Mouse (Mus musculus) liver, embryonic 14.5 days (tissue): Measurements from ENCODE around the gene Bmp6. TPM values are rescaled to one million over a fixed set of nuclear protein-coding genes. Genes with fewer than 3 reads are reported as not detected.

Experiments used
- ATAC-seq: fragments of 200-750 bp; cut with Nextera tagmentation; 2 replicates; pipeline ENCODE4 v1.8.0; 2017; ENCODE audit warnings: moderate number of reproducible peaks, mild to moderate bottlenecking, moderate library complexity; ENCODE audit not compliant: insufficient read depth
- DNase-seq, 3 experiments: peaks; one replicate each; pipeline ENCODE4 v3.0.0-alpha.2; 2012 to 2013; ENCODE audit warnings: low read depth in 3 of 3, low spot score in 3 of 3
- H3K27ac ChIP-seq: fragments of 300-500 bp; sonication (generic); 2 replicates; pipeline ENCODE4 v1.5.1; 2014; ENCODE audit warnings: moderate library complexity, mild to moderate bottlenecking, control low read depth, inconsistent platforms
- H3K27me3 ChIP-seq: fragments of 300-500 bp; sonication (generic); 2 replicates; pipeline ENCODE4 v1.6.1; 2014; ENCODE audit warnings: mild to moderate bottlenecking, low read length, moderate library complexity; ENCODE audit not compliant: control insufficient read depth, insufficient read depth
- H3K36me3 ChIP-seq: fragments of 300-500 bp; sonication (generic); replicated peaks from 2 replicates; pipeline ENCODE4 v1.6.1; 2014; ENCODE audit warnings: low read depth; ENCODE audit not compliant: control insufficient read depth, insufficient read depth
- H3K4me1 ChIP-seq, 2 experiments: fragments of 200-500 bp in 1 of 2; fragments of 300-500 bp in 1 of 2; sonication (generic) in 1 of 2; replicated peaks; 2 replicates each; pipeline ENCODE4 v1.6.1; 2012 to 2014; ENCODE audit warnings: antibody characterized with exemption in 1 of 2, inconsistent platforms in 1 of 2, low read length in 1 of 2; ENCODE audit not compliant: control insufficient read depth in 2 of 2, insufficient read depth in 2 of 2
- H3K4me2 ChIP-seq: fragments of 300-500 bp; sonication (generic); 2 replicates; pipeline ENCODE4 v1.6.1; 2014; ENCODE audit warnings: low read depth, mild to moderate bottlenecking, control low read depth, moderate library complexity
- H3K4me3 ChIP-seq, 2 experiments: fragments of 200-500 bp in 1 of 2; fragments of 300-500 bp in 1 of 2; sonication (generic) in 1 of 2; 2 replicates each; pipeline ENCODE4 v1.5.1; 2012 to 2014; ENCODE audit warnings: low read depth in 2 of 2, low read length in 2 of 2, mild to moderate bottlenecking in 2 of 2, control low read depth in 1 of 2, inconsistent platforms in 1 of 2, moderate library complexity in 1 of 2; ENCODE audit not compliant: insufficient read depth in 1 of 2
- H3K9ac ChIP-seq: fragments of 300-500 bp; sonication (generic); replicated peaks from 2 replicates; pipeline ENCODE4 v1.6.1; 2014; ENCODE audit warnings: mild to moderate bottlenecking, control low read depth, moderate library complexity
- H3K9me3 ChIP-seq: fragments of 300-500 bp; sonication (generic); 2 replicates; pipeline ENCODE4 v1.6.1; 2016; ENCODE audit warnings: low read length, mixed read lengths; ENCODE audit not compliant: control insufficient read depth
- CTCF ChIP-seq: IDR thresholded peaks from 2 replicates; pipeline ENCODE4 v1.5.1; 2016; ENCODE audit warnings: antibody characterized with exemption, low read depth, control low read depth
- EP300 ChIP-seq: IDR thresholded peaks from 2 replicates; pipeline ENCODE4 v1.6.1; 2016; ENCODE audit warnings: antibody characterized with exemption, low read depth
- WGBS: fragments of 180-500 bp; shearing (Covaris S2); extraction: QIAGEN DNeasy Blood & Tissue Kit; methylation state at CpG from one replicate; pipeline ENCODE4 v1.1.7; 2014; ENCODE audit not compliant: insufficient replicate concordance; 5-methylcytosine and 5-hydroxymethylcytosine counted together
- polyA plus RNA-seq, 2 experiments: library from polyadenylated mRNA; depleted of rRNA in 1 of 2; stranded (reverse) in 1 of 2; unstranded in 1 of 2; fragments of >200 nt; fragmentation: Nextera tagmentation in 1 of 2; extraction: Ambion mirVana in 1 of 2; gene quantifications; 2 replicates each; pipeline versions ENCODE4 v1.2.1 to v1.2.3; 2012 to 2014

Gene Bmp6
- polyA plus RNA-seq, 2 experiments = 0.19 to 0.39 TPM

GRCm38 (mm10) chr13:38463410-38463809 lies 118.5 kb downstream of the Bmp6 start:
- TF ChIP-seq EP300 = no peak
- TF ChIP-seq CTCF = no peak; the same call in 1 of the 2 replicates
- H3K4me2 ChIP-seq = no peak overlapping the region
- 37% methylated on average over 1 of the region's 1 CpGs for WGBS
- H3K9ac ChIP-seq = no peak overlapping the region
- H3K27ac ChIP-seq = no peak overlapping the region
- H3K4me1 ChIP-seq = no peaks in the 10 kb centered on the region
- H3K4me3 ChIP-seq = no peak overlapping the region
- ATAC-seq (no peak), DNase-seq (no peak)
- no peaks in the 10 kb centered on the region for H3K9me3 ChIP-seq
- H3K27me3 ChIP-seq = no peaks in the 10 kb centered on the region
- H3K36me3 ChIP-seq = no peaks in the 10 kb centered on the region

GRCm38 (mm10) chr13:38470882-38471281 lies 126.0 kb downstream of the Bmp6 start:
- no peak for DNase-seq
- TF ChIP-seq EP300 = no peak
- TF ChIP-seq CTCF = no peak
- 78% methylated on average over 5 of the region's 5 CpGs for WGBS

GRCm38 (mm10) chr13:38472636-38473035 lies 127.7 kb downstream of the Bmp6 start:
- no peaks in the 10 kb centered on the region for H3K27me3 ChIP-seq
- H3K4me3 ChIP-seq = no peak overlapping the region
- no peak overlapping the region for H3K4me2 ChIP-seq
- H3K9me3 ChIP-seq = no peaks in the 10 kb centered on the region
- TF ChIP-seq EP300 (no peak), CTCF (no peak)
- no peak for ATAC-seq
- no peaks in the 10 kb centered on the region for H3K4me1 ChIP-seq
- H3K27ac ChIP-seq = no peak overlapping the region
- H3K9ac ChIP-seq = no peak overlapping the region
- no peak for DNase-seq
- H3K36me3 ChIP-seq = no peaks in the 10 kb centered on the region
- 73% methylated on average over 4 of the region's 4 CpGs for WGBS

More at GRCm38 (mm10) chr13:38470882-38471281, 126.0 kb downstream of the Bmp6 start:
- Histone ChIP-seq H3K4me2 (no peak overlapping the region), H3K36me3 (no peaks in the 10 kb centered on the region), H3K27me3 (no peaks in the 10 kb centered on the region), H3K9me3 (no peaks in the 10 kb centered on the region), H3K27ac (no peak overlapping the region), H3K9ac (no peak overlapping the region), H3K4me1 (no peaks in the 10 kb centered on the region), H3K4me3 (no peak overlapping the region)
- no peak for ATAC-seq

- DNase-seq = no peak
- H3K9ac ChIP-seq = no peak overlapping the region
- no peak for ATAC-seq
- H3K27ac ChIP-seq = no peak overlapping the region
- no peaks in the 10 kb centered on the region for H3K27me3 ChIP-seq
- no peak overlapping the region for H3K4me2 ChIP-seq
- WGBS = 65% methylated on average over 6 of the region's 6 CpGs
- H3K4me1 ChIP-seq = no peaks in the 10 kb centered on the region
- no peaks in the 10 kb centered on the region for H3K36me3 ChIP-seq
- H3K9me3 ChIP-seq = no peaks in the 10 kb centered on the region
- H3K4me3 ChIP-seq = no peak overlapping the region
- no peak for TF ChIP-seq CTCF
- TF ChIP-seq EP300 = no peak
Observed at GRCm38 (mm10) chr13:38473497-38473896, 128.6 kb downstream of the Bmp6 start.

- no peaks in the 10 kb centered on the region for H3K36me3 ChIP-seq
- ATAC-seq = no peak
- DNase-seq = no peak
- H3K27me3 ChIP-seq = no peaks in the 10 kb centered on the region
- H3K9me3 ChIP-seq = no peaks in the 10 kb centered on the region
- no peak overlapping the region for H3K4me2 ChIP-seq
- TF ChIP-seq EP300 = no peak
- no peak for TF ChIP-seq CTCF
- H3K9ac ChIP-seq = no peak overlapping the region
- no peak overlapping the region for H3K4me3 ChIP-seq
- H3K4me1 ChIP-seq = no peaks in the 10 kb centered on the region
- WGBS = 32% methylated on average over 8 of the region's 8 CpGs
- no peak overlapping the region for H3K27ac ChIP-seq
Observed at GRCm38 (mm10) chr13:38476936-38477335, 132.0 kb downstream of the Bmp6 start.
